Mouse (Mus musculus) G1E (cell line): ENCODE data around the gene Lman2. TPM values are rescaled to one million over a fixed set of nuclear protein-coding genes. Genes with fewer than 3 reads are reported as not detected.

Experiments
- ATAC-seq: 2 replicates; pipeline ENCODE4 v1.8.0; 2016; ENCODE audit warnings: mild to moderate bottlenecking; ENCODE audit not compliant: insufficient number of reproducible peaks, poor library complexity, low FRiP score, severe bottlenecking; ENCODE audit errors: extremely low read depth
- DNase-seq: peaks from one replicate; pipeline ENCODE4 v3.0.0; 2012; ENCODE audit warnings: low spot score
- H3K27me3 ChIP-seq: 2 replicates; pipeline ENCODE4 v1.6.1; 2012; ENCODE audit warnings: mild to moderate bottlenecking, low read length, inconsistent platforms; ENCODE audit not compliant: insufficient read depth
- H3K36me3 ChIP-seq: replicated peaks from 2 replicates; pipeline ENCODE3; 2012; ENCODE audit warnings: mild to moderate bottlenecking, inconsistent platforms
- H3K4me1 ChIP-seq: 2 replicates; pipeline ENCODE4 v1.6.1; 2012; ENCODE audit warnings: low read depth, low read length, inconsistent platforms, mixed read lengths; ENCODE audit not compliant: insufficient read depth
- H3K4me3 ChIP-seq: 2 replicates; pipeline ENCODE4 v1.5.1; 2012; ENCODE audit warnings: low read depth, mild to moderate bottlenecking, inconsistent platforms, low read length, moderate library complexity, mixed read lengths
- H3K9me3 ChIP-seq: replicated peaks from 2 replicates; pipeline ENCODE4 v1.6.1; 2012; ENCODE audit warnings: inconsistent platforms
- CTCF ChIP-seq: IDR thresholded peaks from 2 replicates; pipeline ENCODE4 v1.5.1; 2012; ENCODE audit warnings: low read depth, low read length, inconsistent platforms, mixed read lengths
- GATA1 ChIP-seq: IDR thresholded peaks from 2 replicates; pipeline ENCODE4 v1.6.1; 2012; ENCODE audit warnings: borderline replicate concordance, low read length, inconsistent platforms, mixed read lengths
- GATA2 ChIP-seq: IDR thresholded peaks from 2 replicates; pipeline ENCODE4 v1.6.1; 2012; ENCODE audit warnings: low read depth, low read length, inconsistent platforms, borderline replicate concordance
- POLR2AphosphoS5 ChIP-seq: IDR thresholded peaks from 2 replicates; pipeline ENCODE4 v1.6.1; 2012; ENCODE audit warnings: low read depth, low read length, inconsistent platforms; ENCODE audit not compliant: insufficient replicate concordance
- TAL1 ChIP-seq: conservative IDR thresholded peaks from 2 replicates; pipeline ENCODE4 v1.6.1; 2012; ENCODE audit warnings: low read depth, low read length, inconsistent platforms, mixed read lengths
- polyA plus RNA-seq: library from polyadenylated mRNA; stranded (reverse); fragments of >175 nt; gene quantifications from 2 replicates; pipeline ENCODE4 v1.2.3, GENCODE M21; 2012
- total RNA-seq, 2 experiments: library from RNA; stranded (forward) in 1 of 2; stranded (reverse) in 1 of 2; fragments of 200-1000 nt in 1 of 2; fragments of >200 nt in 1 of 2; fragmentation: Nextera tagmentation in 1 of 2; gene quantifications; 2 replicates each; pipeline ENCODE4 v1.2.3; 2014 to 2017

Gene Lman2
- total and polyA plus RNA-seq, 3 experiments, result 76.9 to 124 (median 77.7) TPM

GRCm38 (mm10) chr13:55392933-55393332 lies 30.4 kb upstream of the Lman2 start:
- TF ChIP-seq POLR2AphosphoS5, result no peak
- TF ChIP-seq CTCF, result peak; percentile 58; the same call in 1 of the 2 replicates
- DNase-seq (no peak), ATAC-seq (no peak)
- Histone ChIP-seq H3K4me3 (no peak overlapping the region), H3K36me3 (no peaks in the 10 kb centered on the region), H3K9me3 (no peaks in the 10 kb centered on the region), H3K4me1 (no peaks in the 10 kb centered on the region), H3K27me3 (peaks cover 35% of the 10 kb centered on the region)

DNA sequence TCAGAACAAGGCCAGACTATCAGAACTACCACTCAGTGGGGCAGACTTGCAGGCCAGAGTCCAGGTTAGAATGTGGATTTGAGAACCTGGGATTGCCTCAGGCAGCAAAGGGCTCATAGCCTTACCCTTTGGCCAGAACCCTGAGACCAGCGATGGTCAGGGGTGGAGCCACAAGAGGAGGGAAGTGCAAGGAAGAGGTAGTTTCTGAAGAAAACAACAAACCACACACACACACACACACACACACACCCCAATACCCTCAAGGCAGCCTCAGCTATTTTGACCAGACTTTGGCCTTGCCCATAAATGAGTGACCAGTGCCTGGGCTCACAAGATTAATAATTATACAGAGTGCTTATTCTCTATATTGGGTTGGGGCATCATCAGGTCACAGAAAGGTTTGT lies 29.0 kb upstream of the Lman2 start:
- Histone ChIP-seq H3K27me3 (peaks cover 38% of the 10 kb centered on the region), H3K4me3 (no peak overlapping the region), H3K4me1 (no peaks in the 10 kb centered on the region), H3K9me3 (no peaks in the 10 kb centered on the region), H3K36me3 (no peaks in the 10 kb centered on the region)
- TF ChIP-seq GATA2 (no peak), GATA1 (no peak), TAL1 (no peak), POLR2AphosphoS5 (no peak), CTCF (no peak)
- ATAC-seq, result no peak
- DNase-seq, result no peak

GRCm38 (mm10) chr13:55390644-55391043 lies 28.1 kb upstream of the Lman2 start:
- no peaks in the 10 kb centered on the region for H3K9me3 ChIP-seq
- H3K4me3 ChIP-seq, result no peak overlapping the region
- peaks cover 43% of the 10 kb centered on the region for H3K27me3 ChIP-seq
- TF ChIP-seq POLR2AphosphoS5 (no peak), TAL1 (no peak), GATA2 (no peak), CTCF (no peak), GATA1 (no peak)
- H3K36me3 ChIP-seq, result peaks cover under 1% of the 10 kb centered on the region
- DNase-seq (no peak), ATAC-seq (no peak)
- no peaks in the 10 kb centered on the region for H3K4me1 ChIP-seq

GRCm38 (mm10) chr13:55381790-55382189 lies 19.2 kb upstream of the Lman2 start:
- Histone ChIP-seq H3K36me3 (peaks cover 69% of the 10 kb centered on the region), H3K9me3 (no peaks in the 10 kb centered on the region), H3K4me1 (no peaks in the 10 kb centered on the region; the same call in 1 of the 2 replicates), H3K4me3 (no peak overlapping the region), H3K27me3 (peaks cover 65% of the 10 kb centered on the region)
- TF ChIP-seq POLR2AphosphoS5 (no peak), CTCF (no peak), GATA1 (no peak), GATA2 (no peak), TAL1 (no peak)
- no peak for ATAC-seq
- DNase-seq, result no peak

DNA sequence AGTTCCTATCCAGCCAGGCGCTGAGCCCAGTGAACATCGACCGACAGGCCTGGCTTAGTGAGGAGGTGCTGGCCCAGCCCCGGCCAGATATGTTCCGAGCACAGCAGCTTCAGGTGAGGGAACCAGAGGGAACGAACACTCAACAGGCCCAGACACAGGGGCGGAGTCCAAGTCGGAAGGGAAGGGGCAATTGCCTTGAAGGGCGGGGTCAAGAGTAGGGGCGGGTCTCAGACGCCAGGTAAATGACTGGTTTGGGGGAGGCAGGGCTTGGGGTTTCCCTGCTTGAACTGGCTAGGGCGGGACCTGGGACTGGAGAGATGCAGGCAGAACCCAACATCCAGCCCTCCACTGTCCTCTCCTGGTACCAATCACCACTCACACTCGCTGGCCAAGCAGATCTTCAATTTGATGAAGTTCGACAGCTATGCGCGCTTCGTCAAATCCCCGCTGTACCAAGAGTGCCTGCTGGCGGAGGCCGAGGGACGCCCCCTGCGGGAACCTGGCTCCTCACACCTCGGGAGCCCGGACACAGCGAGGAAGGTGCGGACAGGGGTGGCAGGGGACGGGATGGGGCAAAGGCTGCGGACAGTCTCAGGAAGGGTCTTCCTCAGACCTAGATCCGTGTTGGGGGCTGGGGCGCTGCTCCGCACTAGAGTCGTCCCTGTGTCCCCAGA lies 16.5 kb upstream of the Lman2 start:
- Histone ChIP-seq H3K4me3 (no peak overlapping the region), H3K9me3 (no peaks in the 10 kb centered on the region), H3K36me3 (peaks cover 66% of the 10 kb centered on the region), H3K27me3 (peaks cover 55% of the 10 kb centered on the region), H3K4me1 (no peaks in the 10 kb centered on the region; the same call in 1 of the 2 replicates)
- TF ChIP-seq POLR2AphosphoS5 (no peak), GATA2 (no peak), TAL1 (no peak), GATA1 (no peak), CTCF (no peak)
- DNase-seq (no peak), ATAC-seq (no peak)

GRCm38 (mm10) chr13:55375877-55376276 lies 13.3 kb upstream of the Lman2 start:
- TF ChIP-seq GATA1 (no peak), CTCF (no peak), TAL1 (no peak), POLR2AphosphoS5 (no peak), GATA2 (no peak)
- no peak for DNase-seq
- peaks cover 63% of the 10 kb centered on the region for H3K27me3 ChIP-seq
- peaks cover 43% of the 10 kb centered on the region for H3K36me3 ChIP-seq
- no peaks in the 10 kb centered on the region for H3K9me3 ChIP-seq
- no peak overlapping the region for H3K4me3 ChIP-seq
- H3K4me1 ChIP-seq, result peaks cover 19% of the 10 kb centered on the region
- ATAC-seq, result no peak

DNA sequence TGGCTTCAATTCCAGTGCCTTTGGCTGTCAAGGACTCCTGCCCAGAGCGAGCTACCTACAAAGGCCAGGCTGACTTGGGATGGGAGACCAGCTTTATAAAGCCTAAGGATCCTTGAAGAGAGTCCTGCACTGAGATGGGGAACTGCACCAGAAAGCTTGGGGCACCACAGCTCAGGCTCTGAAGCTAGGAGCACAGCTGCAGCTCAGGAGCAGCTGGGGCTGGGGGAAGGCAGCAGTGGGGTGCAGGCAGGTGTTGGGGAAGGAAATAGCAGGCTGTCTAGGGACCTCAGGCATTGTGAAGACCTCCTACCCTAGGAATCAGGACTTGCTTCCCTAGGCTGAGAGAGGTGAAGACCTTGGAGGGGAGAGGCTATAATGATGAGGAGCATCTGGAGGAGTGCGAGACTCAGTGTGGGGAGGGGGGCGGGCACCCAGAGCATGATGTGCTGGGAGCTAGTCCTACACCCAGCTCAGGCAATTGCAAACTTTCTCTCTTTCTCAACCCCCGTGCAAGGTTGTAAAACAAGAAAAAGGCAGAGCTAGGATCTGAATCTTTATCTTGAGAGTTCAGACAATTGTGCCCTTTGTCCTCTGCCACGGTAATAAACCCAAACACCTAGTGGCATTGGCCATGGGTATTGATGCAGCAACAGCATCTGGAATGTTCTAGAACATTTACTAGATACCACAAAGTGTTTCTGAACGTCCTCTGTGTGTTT lies 11.8 kb upstream of the Lman2 start:
- no peak for ATAC-seq
- Histone ChIP-seq H3K9me3 (no peaks in the 10 kb centered on the region), H3K27me3 (peaks cover 64% of the 10 kb centered on the region), H3K4me3 (no peak overlapping the region), H3K4me1 (peaks cover 34% of the 10 kb centered on the region), H3K36me3 (peaks cover 30% of the 10 kb centered on the region)
- DNase-seq, result no peak
- TF ChIP-seq TAL1, result no peak
- no peak for TF ChIP-seq GATA2
- TF ChIP-seq CTCF, result no peak
